Mouse (Mus musculus): ENCODE results near the gene Il18rap. TPM values are rescaled to one million over a fixed set of nuclear protein-coding genes. Genes with fewer than 3 reads are reported as not detected.
"Not testable (repeated sequence)": the region's sequence is repeated elsewhere in the genome, so short reads cannot be mapped to it uniquely, and the experiment has no call there.

Il18rap gene
- polyA plus RNA-seq, 1 experiment, result 0.03 TPM

- H3K27me3 ChIP-seq (ENCODE audit: control insufficient read depth, insufficient read depth, low read length), result no peaks in the 10 kb centered on the region
- no peak overlapping the region for H3K27ac ChIP-seq (ENCODE audit: insufficient read depth, low read length)
- 44% methylated on average over 11 of the region's 11 CpGs for WGBS
- no peak overlapping the region for H3K4me3 ChIP-seq (replicated peaks; ENCODE audit: insufficient read depth, low read depth, low read length)
- TF ChIP-seq CTCF (IDR thresholded peaks at IDR 0.05; ENCODE audit: borderline replicate concordance, insufficient read depth, low read depth, low read length), result no peak
- TF ChIP-seq POLR2A (IDR thresholded peaks at IDR 0.05; ENCODE audit: borderline replicate concordance, insufficient read depth, low read length), result no peak
- H3K4me1 ChIP-seq (ENCODE audit: control insufficient read depth, insufficient read depth, low read length), result no peaks in the 10 kb centered on the region
- DNase-seq, result no peak
Observed at GRCm38 (mm10) chr1:40547064-40547572, 32.0 kb downstream of the Il18rap start.

- TF ChIP-seq POLR2A (IDR thresholded peaks at IDR 0.05; ENCODE audit: borderline replicate concordance, insufficient read depth, low read length), result no peak
- TF ChIP-seq CTCF (IDR thresholded peaks at IDR 0.05; ENCODE audit: borderline replicate concordance, insufficient read depth, low read depth, low read length), result no peak
- no peaks in the 10 kb centered on the region for H3K27me3 ChIP-seq (ENCODE audit: control insufficient read depth, insufficient read depth, low read length)
- WGBS, result 15% methylated on average over 10 of the region's 10 CpGs
- no peak overlapping the region for H3K4me3 ChIP-seq (replicated peaks; ENCODE audit: insufficient read depth, low read depth, low read length)
- no peak for DNase-seq
- no peaks in the 10 kb centered on the region for H3K4me1 ChIP-seq (ENCODE audit: control insufficient read depth, insufficient read depth, low read length)
- no peak overlapping the region for H3K27ac ChIP-seq (ENCODE audit: insufficient read depth, low read length)
Observed at GRCm38 (mm10) chr1:40547762-40548161, 32.6 kb downstream of the Il18rap start.

- 69% methylated on average over 4 of the region's 4 CpGs for WGBS
- DNase-seq, result no peak
- Histone ChIP-seq H3K27me3 (ENCODE audit: control insufficient read depth, insufficient read depth, low read length) (no peaks in the 10 kb centered on the region), H3K4me1 (ENCODE audit: control insufficient read depth, insufficient read depth, low read length) (no peaks in the 10 kb centered on the region), H3K4me3 (replicated peaks; ENCODE audit: insufficient read depth, low read depth, low read length) (no peak overlapping the region), H3K27ac (ENCODE audit: insufficient read depth, low read length) (no peak overlapping the region)
- TF ChIP-seq CTCF (IDR thresholded peaks at IDR 0.05; ENCODE audit: borderline replicate concordance, insufficient read depth, low read depth, low read length) (no peak), POLR2A (IDR thresholded peaks at IDR 0.05; ENCODE audit: borderline replicate concordance, insufficient read depth, low read length) (no peak)
Observed at GRCm38 (mm10) chr1:40569374-40569773, 54.2 kb downstream of the Il18rap start.

- TF ChIP-seq POLR2A (IDR thresholded peaks at IDR 0.05; ENCODE audit: borderline replicate concordance, insufficient read depth, low read length) (no peak), CTCF (IDR thresholded peaks at IDR 0.05; ENCODE audit: borderline replicate concordance, insufficient read depth, low read depth, low read length) (peak; percentile 65; the same call in 1 of the 2 replicates)
- Histone ChIP-seq H3K27me3 (ENCODE audit: control insufficient read depth, insufficient read depth, low read length) (no peaks in the 10 kb centered on the region), H3K4me1 (ENCODE audit: control insufficient read depth, insufficient read depth, low read length) (no peaks in the 10 kb centered on the region), H3K27ac (ENCODE audit: insufficient read depth, low read length) (no peak within 1 kb of the TSS), H3K4me3 (replicated peaks; ENCODE audit: insufficient read depth, low read depth, low read length) (no peak within 1 kb of the TSS)
- peak; percentile 12 to 25 for DNase-seq
- WGBS, result 12% methylated on average over 7 of the region's 7 CpGs
Observed at GRCm38 (mm10) chr1:40579784-40580183, 64.6 kb downstream of the Il18rap start, which contains the start of gene Slc9a4. Slc9a4 (plus strand) TSS chr1:40580081.

- TF ChIP-seq CTCF (IDR thresholded peaks at IDR 0.05; ENCODE audit: borderline replicate concordance, insufficient read depth, low read depth, low read length) (no peak), POLR2A (IDR thresholded peaks at IDR 0.05; ENCODE audit: borderline replicate concordance, insufficient read depth, low read length) (no peak)
- no peaks in the 10 kb centered on the region for H3K27me3 ChIP-seq (ENCODE audit: control insufficient read depth, insufficient read depth, low read length)
- no peaks in the 10 kb centered on the region for H3K4me1 ChIP-seq (ENCODE audit: control insufficient read depth, insufficient read depth, low read length)
- WGBS, result 69% methylated on average over 14 of the region's 14 CpGs
- no peak overlapping the region for H3K4me3 ChIP-seq (replicated peaks; ENCODE audit: insufficient read depth, low read depth, low read length)
- no peak for DNase-seq
- no peak overlapping the region for H3K27ac ChIP-seq (ENCODE audit: insufficient read depth, low read length)
Observed at GRCm38 (mm10) chr1:40580269-40580668, 65.1 kb downstream of the Il18rap start.

GRCm38 (mm10) chr1:40586776-40587175 is 71.6 kb downstream of the Il18rap start:
- TF ChIP-seq CTCF (IDR thresholded peaks at IDR 0.05; ENCODE audit: borderline replicate concordance, insufficient read depth, low read depth, low read length) (no peak), POLR2A (IDR thresholded peaks at IDR 0.05; ENCODE audit: borderline replicate concordance, insufficient read depth, low read length) (no peak)
- Histone ChIP-seq H3K4me1 (ENCODE audit: control insufficient read depth, insufficient read depth, low read length) (no peaks in the 10 kb centered on the region), H3K27ac (ENCODE audit: insufficient read depth, low read length) (no peak overlapping the region), H3K4me3 (replicated peaks; ENCODE audit: insufficient read depth, low read depth, low read length) (no peak overlapping the region), H3K27me3 (ENCODE audit: control insufficient read depth, insufficient read depth, low read length) (no peaks in the 10 kb centered on the region)
- 80% methylated on average over 5 of the region's 5 CpGs for WGBS
- DNase-seq, result no peak

GRCm38 (mm10) chr1:40590931-40591330 is 75.8 kb downstream of the Il18rap start:
- 78% methylated on average over 4 of the region's 4 CpGs for WGBS
- Histone ChIP-seq H3K27ac (ENCODE audit: insufficient read depth, low read length) (no peak overlapping the region), H3K27me3 (ENCODE audit: control insufficient read depth, insufficient read depth, low read length) (no peaks in the 10 kb centered on the region), H3K4me1 (ENCODE audit: control insufficient read depth, insufficient read depth, low read length) (no peaks in the 10 kb centered on the region), H3K4me3 (replicated peaks; ENCODE audit: insufficient read depth, low read depth, low read length) (no peak overlapping the region)
- TF ChIP-seq POLR2A (IDR thresholded peaks at IDR 0.05; ENCODE audit: borderline replicate concordance, insufficient read depth, low read length), result no peak
- no peak for TF ChIP-seq CTCF (IDR thresholded peaks at IDR 0.05; ENCODE audit: borderline replicate concordance, insufficient read depth, low read depth, low read length)
- no peak for DNase-seq

- DNase-seq, result no peak
- Histone ChIP-seq H3K27me3 (ENCODE audit: control insufficient read depth, insufficient read depth, low read length) (no peaks in the 10 kb centered on the region), H3K27ac (ENCODE audit: insufficient read depth, low read length) (no peak overlapping the region), H3K4me1 (ENCODE audit: control insufficient read depth, insufficient read depth, low read length) (no peaks in the 10 kb centered on the region; the same call in 1 of the 2 replicates), H3K4me3 (replicated peaks; ENCODE audit: insufficient read depth, low read depth, low read length) (no peak overlapping the region)
- 63% methylated on average over 5 of the region's 5 CpGs for WGBS
- TF ChIP-seq POLR2A (IDR thresholded peaks at IDR 0.05; ENCODE audit: borderline replicate concordance, insufficient read depth, low read length) (no peak), CTCF (IDR thresholded peaks at IDR 0.05; ENCODE audit: borderline replicate concordance, insufficient read depth, low read depth, low read length) (no peak)
Observed at GRCm38 (mm10) chr1:40597822-40598221, 82.7 kb downstream of the Il18rap start.

- not testable (repeated sequence) for H3K27ac ChIP-seq (ENCODE audit: insufficient read depth, low read length); H3K4me3 ChIP-seq (replicated peaks; ENCODE audit: insufficient read depth, low read depth, low read length); H3K4me1 ChIP-seq (ENCODE audit: control insufficient read depth, insufficient read depth, low read length); H3K27me3 ChIP-seq (ENCODE audit: control insufficient read depth, insufficient read depth, low read length); DNase-seq
- WGBS, result 73% methylated on average over 9 of the region's 9 CpGs
Observed at GRCm38 (mm10) chr1:40599661-40600060, 84.5 kb downstream of the Il18rap start.

Measured in cerebellum, adult 2 months (tissue).